Mouse (Mus musculus) lung, adult 2 months (tissue): ENCODE results near the gene Ceacam20.

Experiments used
- CTCF ChIP-seq: fragments of 200-500 bp; IDR thresholded peaks from 2 replicates; pipeline ENCODE4 v1.5.1; 2011; ENCODE audit warnings: mild to moderate bottlenecking, low read length, control low read depth; ENCODE audit not compliant: insufficient read depth
- POLR2A ChIP-seq: fragments of 200-500 bp; IDR thresholded peaks from 2 replicates; pipeline ENCODE4 v1.6.1; 2011; ENCODE audit warnings: low read depth, mild to moderate bottlenecking, control low read depth, low read length, borderline replicate concordance; ENCODE audit errors: extremely low read depth

DNA sequence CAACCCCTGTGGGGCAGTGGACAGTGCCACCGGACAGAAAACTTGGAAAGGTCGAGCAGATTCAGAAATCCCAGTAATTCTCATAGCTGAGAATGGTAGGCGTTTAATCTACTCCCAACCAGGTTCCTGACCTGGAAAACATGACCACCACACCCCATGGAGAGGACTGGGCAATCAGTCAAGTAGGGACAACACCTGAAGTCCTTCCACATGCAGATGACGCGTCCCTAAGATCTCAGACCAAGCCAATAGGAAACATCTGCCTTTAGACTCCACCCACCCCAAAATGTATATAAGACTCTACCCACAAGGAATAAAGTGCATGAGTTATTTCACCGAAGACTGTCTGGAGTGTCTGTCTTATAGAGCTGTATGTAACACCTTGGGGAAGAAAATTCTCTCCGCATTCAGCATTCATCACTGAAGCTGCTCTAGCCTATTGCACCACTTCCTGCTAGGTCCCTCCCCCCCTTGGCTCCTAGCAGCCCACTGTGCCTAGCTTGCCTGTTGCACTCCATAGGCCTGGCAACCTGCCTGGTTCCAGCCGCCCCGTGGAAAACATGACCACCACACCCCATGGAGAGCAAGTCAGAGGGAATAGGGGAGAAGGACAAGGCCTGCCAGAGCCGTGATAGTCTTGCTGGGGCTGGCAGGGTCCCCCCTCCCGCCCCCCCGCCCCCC lies 25.5 kb upstream of the Ceacam20 start:
- TF ChIP-seq POLR2A: peak; percentile 15; the same call in 1 of the 2 replicates
- no peak for TF ChIP-seq CTCF
